Mouse (Mus musculus) C2C12 (cell line): ENCODE measurements around the gene Akap8.

Experiments
- CEBPB ChIP-seq: IDR thresholded peaks from one replicate; pipeline ENCODE4 v1.6.1; 2011; ENCODE audit warnings: low read depth, mild to moderate bottlenecking, control low read depth, moderate library complexity
- CTCF ChIP-seq: IDR thresholded peaks from one replicate; pipeline ENCODE4 v1.5.1; 2011; ENCODE audit not compliant: control insufficient read depth, insufficient read depth, insufficient read length
- MAX ChIP-seq: IDR thresholded peaks from one replicate; pipeline ENCODE4 v1.6.1; 2011; ENCODE audit warnings: mild to moderate bottlenecking, control low read depth
- USF1 ChIP-seq: IDR thresholded peaks from one replicate; pipeline ENCODE4 v1.6.1; 2011; ENCODE audit warnings: low read depth, mild to moderate bottlenecking, control low read depth, moderate library complexity

GRCm38 (mm10) chr17:32268096-32268495 is 52.9 kb downstream of the Akap8 start:
- no peak for TF ChIP-seq USF1
- no peak for TF ChIP-seq CTCF
- no peak for TF ChIP-seq MAX
- no peak for TF ChIP-seq CEBPB
